Mouse (Mus musculus) embryonic fibroblast, embryonic 13.5 days (primary cell): ENCODE results near the gene Creb3l2.

Experiments
- CTCF ChIP-seq: IDR thresholded peaks from 2 replicates; pipeline ENCODE4 v1.5.1; 2011; ENCODE audit warnings: mild to moderate bottlenecking, control low read depth, low read length, moderate library complexity, borderline replicate concordance; ENCODE audit not compliant: insufficient read depth
- POLR2A ChIP-seq: IDR thresholded peaks from 2 replicates; pipeline ENCODE4 v1.6.1; 2011; ENCODE audit warnings: low read depth, mild to moderate bottlenecking, control low read depth, low read length, moderate library complexity

GRCm38 (mm10) chr6:37453047-37453446 lies 11.1 kb upstream of the Creb3l2 start:
- no peak for TF ChIP-seq CTCF
- no peak for TF ChIP-seq POLR2A
